Mouse (Mus musculus): Measurements from ENCODE around the gene Rabgap1l.

DNA sequence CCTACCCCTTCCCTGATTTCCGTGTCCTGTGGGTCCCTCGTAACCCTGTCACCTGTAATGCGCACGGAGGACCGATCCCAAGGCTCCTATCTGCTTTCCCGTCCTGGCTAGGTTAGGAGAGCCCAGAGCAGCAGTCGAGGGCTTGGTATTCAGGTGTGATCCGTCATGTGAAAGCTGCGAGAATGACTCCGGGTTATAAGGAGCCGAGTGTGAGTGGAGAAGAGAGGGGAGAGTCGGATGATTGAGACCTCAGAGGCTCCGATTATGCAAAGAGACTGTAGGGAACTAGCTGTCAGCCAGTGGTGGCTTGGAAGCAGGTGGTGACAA is 597.7 kb downstream of the Rabgap1l start:
- TF ChIP-seq POLR2A (IDR thresholded peaks at IDR 0.05; ENCODE audit: insufficient read depth, low read length) (no peak), EP300 (IDR thresholded peaks at IDR 0.05; ENCODE audit: insufficient read depth, low read depth, low read length) (no peak), CTCF (IDR thresholded peaks at IDR 0.05; ENCODE audit: low read depth, low read length) (no peak)
